16 mouse cellular contexts compared by ENCODE assay signal in genomic region chr5:150345946-150346345, GRCm38 (mm10).
DNase-seq lines count a peak whose midpoint lies in the region; ATAC-seq and TF ChIP-seq lines count a peak whose summit lies in the region.
"Had no signal": no experiment of that assay in that cellular context is flagged by ENCODE, and none has a peak within 500 bp of the region (broad histone marks: within the 10 kb centered on the region; RNA-seq: fewer than 3 reads in every experiment).

No protein-coding gene starts in this region.

- intact Hi-C loops in gastrocnemius, adult 2 months (cut with DNase I): loop anchor here (5.0 kb wide), 1 partner anchor 114 kb away; no protein-coding TSS in a partner anchor

- TF ChIP-seq CTCF in gastrocnemius, adult 2 months (IDR thresholded peaks at IDR 0.05): no peak

- H3K4me2 ChIP-seq in heart, embryonic 14.5 days (ENCODE audit: low read length): peak overlapping the region; percentile 24; the same call in 1 of the 2 replicates
- no peak overlapping the region for H3K4me2 ChIP-seq in neural tube, embryonic 15.5 days
- H3K4me2 ChIP-seq: liver, embryonic 11.5 days; midbrain, embryonic 15.5 days had no signal

- peaks cover 10 to 26% of the 10 kb centered on the region in 2 experiments for H3K4me1 ChIP-seq in heart, embryonic 14.5 days (ENCODE audit: control insufficient read depth in 2 of 2, insufficient read depth in 2 of 2, low read length in 2 of 2)
- H3K4me1 ChIP-seq in neural tube, embryonic 15.5 days: no peaks in the 10 kb centered on the region
- H3K4me1 ChIP-seq: midbrain, embryonic 15.5 days had no signal

- WGBS in heart, embryonic 14.5 days: 73% methylated on average over 7 of the region's 7 CpGs
- 89% methylated on average over 7 of the region's 7 CpGs for WGBS in neural tube, embryonic 15.5 days

- peaks cover 8% of the 10 kb centered on the region; the same call in 1 of the 2 replicates for H3K9me3 ChIP-seq in heart, embryonic 14.5 days (ENCODE audit: control insufficient read depth, low read length)
- no peaks in the 10 kb centered on the region for H3K9me3 ChIP-seq in neural tube, embryonic 15.5 days (replicated peaks)
- H3K9me3 ChIP-seq: midbrain, embryonic 15.5 days had no signal

- peak overlapping the region; percentile 62 for H3K27ac ChIP-seq in gastrocnemius, adult 2 months
- H3K27ac ChIP-seq in heart, embryonic 14.5 days (replicated peaks in 1 of 2; ENCODE audit: control insufficient read depth in 1 of 2, insufficient read depth in 1 of 2, low read depth in 2 of 2, low read length in 2 of 2): peak overlapping the region; percentile 81 to 90
- 0 out of 2 replicates have a peak overlapping the region, but pooled peaks have one; percentile 51 for H3K27ac ChIP-seq in neural tube, embryonic 15.5 days (replicated peaks)
- H3K27ac ChIP-seq: midbrain, embryonic 15.5 days had no signal

- H3K27me3 ChIP-seq in heart, embryonic 14.5 days (ENCODE audit: control insufficient read depth, insufficient read depth, low read length): no peaks in the 10 kb centered on the region
- no peaks in the 10 kb centered on the region for H3K27me3 ChIP-seq in neural tube, embryonic 15.5 days (replicated peaks)
- H3K27me3 ChIP-seq: midbrain, embryonic 15.5 days had no signal

- peaks cover 45% of the 10 kb centered on the region for H3K36me3 ChIP-seq in heart, embryonic 14.5 days (ENCODE audit: control insufficient read depth, insufficient read depth, low read length)
- H3K36me3 ChIP-seq in neural tube, embryonic 15.5 days: peaks cover 43% of the 10 kb centered on the region

- H3K9ac ChIP-seq in heart, embryonic 14.5 days (ENCODE audit: low read length): peak overlapping the region; percentile 17; the same call in 1 of the 2 replicates
- H3K9ac ChIP-seq in neural tube, embryonic 15.5 days (replicated peaks): no peak overlapping the region
- H3K9ac ChIP-seq: midbrain, embryonic 15.5 days had no signal

- ATAC-seq in heart, embryonic 14.5 days (ENCODE audit: insufficient number of reproducible peaks, insufficient read depth, low FRiP score, low read depth): no peak
- no peak for ATAC-seq in neural tube, embryonic 15.5 days (ENCODE audit: low FRiP score)
- ATAC-seq: inflammation-experienced regulatory T-cells, adult 6 months; midbrain, embryonic 15.5 days had no signal

- no peak for DNase-seq in gastrocnemius, adult 2 months
- no peak for DNase-seq in gastrocnemius, adult 8-10 months (ENCODE audit: low spot score in 2 of 2)
- no peak for DNase-seq in heart, adult 8-10 months (ENCODE audit: low spot score)
- DNase-seq in neural tube, embryonic 10.5 days (ENCODE audit: extremely low spot score, low spot score): no peak
- DNase-seq in spleen, postnatal 14 days (ENCODE audit: low spot score in 2 of 2): no peak
- DNase-seq: cerebellum, adult 11-12 months; cerebellum, postnatal 25 days; gastrocnemius, postnatal 14 days; kidney, postnatal 10 days; lung, adult 18-20 months; thymus, postnatal 14 days had no signal

- H3K4me3 ChIP-seq in gastrocnemius, adult 2 months: no peak overlapping the region
- H3K4me3 ChIP-seq in heart, embryonic 14.5 days (ENCODE audit: control insufficient read depth in 1 of 2, insufficient read depth in 1 of 2, low read depth in 1 of 2, low read length in 2 of 2): no peak overlapping the region
- H3K4me3 ChIP-seq in neural tube, embryonic 15.5 days (replicated peaks): no peak overlapping the region
- H3K4me3 ChIP-seq: midbrain, embryonic 15.5 days had no signal
